21 mouse cellular contexts compared by ENCODE assay signal in genomic region chr1:105184470-105184869, GRCm38 (mm10).
DNase-seq lines count a peak whose midpoint lies in the region; ATAC-seq and TF ChIP-seq lines count a peak whose summit lies in the region.
"Had no signal": no experiment of that assay in that cellular context is flagged by ENCODE, and none has a peak within 500 bp of the region (broad histone marks: within the 10 kb centered on the region; RNA-seq: fewer than 3 reads in every experiment).

No protein-coding gene starts in this region.

- H3K4me1 ChIP-seq in embryonic fibroblast, embryonic 13.5 days (ENCODE audit: control insufficient read depth, insufficient read depth, low read length) = peaks cover 5% of the 10 kb centered on the region; the same call in 1 of the 2 replicates
- H3K4me1 ChIP-seq in heart, adult 2 months (ENCODE audit: control insufficient read depth, insufficient read depth, low read length) = peaks cover under 1% of the 10 kb centered on the region

- peak overlapping the region; percentile 2; the same call in 1 of the 2 replicates for H3K27ac ChIP-seq in embryonic fibroblast, embryonic 13.5 days (ENCODE audit: insufficient read depth, low read length)
- H3K27ac ChIP-seq in heart, adult 2 months = no peak overlapping the region

- H3K9ac ChIP-seq in heart, adult 2 months (ENCODE audit: low read depth, low read length) = no peak overlapping the region

- no peaks in the 10 kb centered on the region for H3K27me3 ChIP-seq in Patski
- H3K27me3 ChIP-seq in heart, adult 2 months (ENCODE audit: control insufficient read depth, insufficient read depth, low read length) = no peaks in the 10 kb centered on the region

- peak; percentile 51 for DNase-seq in Muller cell, postnatal 12 days (ENCODE audit: inconsistent ontology term)
- DNase-seq in Patski (ENCODE audit: low read depth, low spot score) = peak; percentile 78
- DNase-seq in right cerebral cortex, adult 18-20 months = no peak
- DNase-seq in kidney, postnatal 10 days = no peak
- no peak for DNase-seq in heart, adult 2 months
- DNase-seq: adrenal gland, adult 2 months; adrenal gland, adult 8-10 months; adrenal gland, postnatal 10 days; adrenal gland, postnatal 14 days; adrenal gland, postnatal 25 days; adrenal gland, postnatal 36 days; B cell, adult 2 months; cerebellum, adult 11 months; cerebellum, adult 11-12 months; cerebellum, adult 18-20 months; cerebellum, adult 2 months; cerebellum, adult 8-10 months had no signal

- peak; percentile 95 for ATAC-seq in Patski
- ATAC-seq: activated CD4-positive, CD25-positive, alpha-beta regulatory T cell, adult 4 months; CD4-positive, CD25-positive, alpha-beta regulatory T cell, adult 4 months had no signal

- WGBS in heart, adult 2 months = 83% methylated on average over 3 of the region's 3 CpGs

- no peak for TF ChIP-seq POLR2A in embryonic fibroblast, embryonic 13.5 days (IDR thresholded peaks at IDR 0.05; ENCODE audit: low read depth, low read length)
- no peak for TF ChIP-seq POLR2A in heart, adult 2 months (IDR thresholded peaks at IDR 0.05; ENCODE audit: insufficient read depth, low read depth, low read length)

- intact Hi-C loops in heart, adult 2 months (cut with DNase I) = no loop called here

- CTCF ChIA-PET in Patski (lab: Charles Lee) = interaction anchor here (1.1 to 1.9 kb wide), 2 partner anchors 10 to 19 kb away, joined by 3 to 6 read pairs; no protein-coding TSS in a partner anchor

- in situ Hi-C loops in Patski (cut with MboI; ENCODE audit: low pct_unique_long_range_greater_than_20kb) = no loop called here

- TF ChIP-seq EP300 in heart, adult 2 months (IDR thresholded peaks at IDR 0.05; ENCODE audit: insufficient read depth, low read depth, low read length) = no peak

- H3K36me3 ChIP-seq in heart, adult 2 months (ENCODE audit: control insufficient read depth, insufficient read depth, low read length) = no peaks in the 10 kb centered on the region
- H3K36me3 ChIP-seq: G1E had no signal

- H3K4me3 ChIP-seq in embryonic fibroblast, embryonic 13.5 days (ENCODE audit: insufficient read depth, low read length) = no peak overlapping the region
- no peak overlapping the region for H3K4me3 ChIP-seq in heart, adult 2 months

- TF ChIP-seq CTCF in Patski (IDR thresholded peaks at IDR 0.05) = no peak
- TF ChIP-seq CTCF in embryonic fibroblast, embryonic 13.5 days (IDR thresholded peaks at IDR 0.05; ENCODE audit: borderline replicate concordance, insufficient read depth, low read length) = no peak
- no peak for TF ChIP-seq CTCF in heart, adult 2 months (IDR thresholded peaks at IDR 0.05)

- H3K79me2 ChIP-seq in heart, adult 2 months (replicated peaks; ENCODE audit: control insufficient read depth, insufficient read depth, low read length) = no peaks in the 10 kb centered on the region

- POLR2A ChIA-PET in Patski (lab: Charles Lee) = no interaction called here

Comparison
In these comparisons a context has a peak if more than half of its experiments do, and no peak if none do; other contexts are left out.
1. DNase-seq: peak in Muller cell, postnatal 12 days (single experiment) and Patski (single experiment); none in right cerebral cortex, adult 18-20 months (single experiment), kidney, postnatal 10 days (single experiment) and heart, adult 2 months (0 of 2).